Mouse (Mus musculus) G1E (cell line): ENCODE measurements at regions not wholly inside any gene's neighbourhood (a gene's known extent, or its start where the extent isn't known, plus 50 kb on each side); places are given as distances from the start of the nearest gene placed in this dataset.

Experiments used
- ATAC-seq: 2 replicates; pipeline ENCODE4 v1.8.0; 2016; ENCODE audit warnings: mild to moderate bottlenecking; ENCODE audit not compliant: insufficient number of reproducible peaks, poor library complexity, low FRiP score, severe bottlenecking; ENCODE audit errors: extremely low read depth
- DNase-seq: peaks from one replicate; pipeline ENCODE4 v3.0.0; 2012; ENCODE audit warnings: low spot score
- H3K27me3 ChIP-seq: 2 replicates; pipeline ENCODE4 v1.6.1; 2012; ENCODE audit warnings: mild to moderate bottlenecking, low read length, inconsistent platforms; ENCODE audit not compliant: insufficient read depth
- H3K36me3 ChIP-seq: replicated peaks from 2 replicates; pipeline ENCODE3; 2012; ENCODE audit warnings: mild to moderate bottlenecking, inconsistent platforms
- H3K4me1 ChIP-seq: 2 replicates; pipeline ENCODE4 v1.6.1; 2012; ENCODE audit warnings: low read depth, low read length, inconsistent platforms, mixed read lengths; ENCODE audit not compliant: insufficient read depth
- H3K4me3 ChIP-seq: 2 replicates; pipeline ENCODE4 v1.5.1; 2012; ENCODE audit warnings: low read depth, mild to moderate bottlenecking, inconsistent platforms, low read length, moderate library complexity, mixed read lengths
- H3K9me3 ChIP-seq: replicated peaks from 2 replicates; pipeline ENCODE4 v1.6.1; 2012; ENCODE audit warnings: inconsistent platforms
- CTCF ChIP-seq: IDR thresholded peaks from 2 replicates; pipeline ENCODE4 v1.5.1; 2012; ENCODE audit warnings: low read depth, low read length, inconsistent platforms, mixed read lengths
- GATA1 ChIP-seq: IDR thresholded peaks from 2 replicates; pipeline ENCODE4 v1.6.1; 2012; ENCODE audit warnings: borderline replicate concordance, low read length, inconsistent platforms, mixed read lengths
- GATA2 ChIP-seq: IDR thresholded peaks from 2 replicates; pipeline ENCODE4 v1.6.1; 2012; ENCODE audit warnings: low read depth, low read length, inconsistent platforms, borderline replicate concordance
- POLR2AphosphoS5 ChIP-seq: IDR thresholded peaks from 2 replicates; pipeline ENCODE4 v1.6.1; 2012; ENCODE audit warnings: low read depth, low read length, inconsistent platforms; ENCODE audit not compliant: insufficient replicate concordance
- TAL1 ChIP-seq: conservative IDR thresholded peaks from 2 replicates; pipeline ENCODE4 v1.6.1; 2012; ENCODE audit warnings: low read depth, low read length, inconsistent platforms, mixed read lengths

DNA sequence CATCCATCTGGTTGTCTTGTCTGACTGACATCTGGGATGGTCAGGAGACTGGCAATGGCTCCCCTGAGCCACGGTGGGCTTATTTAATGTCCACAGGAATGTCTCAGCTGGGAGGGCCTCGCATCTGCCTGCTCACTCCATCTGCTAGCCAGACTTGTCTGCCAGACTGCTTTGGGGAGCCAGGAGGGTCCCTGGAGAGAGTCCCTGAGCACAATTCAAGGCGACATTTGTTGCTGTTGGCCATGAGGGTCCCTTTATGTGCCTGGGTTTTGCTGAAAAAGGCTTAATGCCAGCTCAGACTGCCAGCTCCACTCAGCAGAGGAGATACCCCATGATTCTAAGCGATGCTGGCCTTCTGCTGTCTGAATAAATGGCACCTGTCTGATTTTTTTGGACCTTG, 161.8 kb upstream of the Nckap5 start:
- DNase-seq (no peak), ATAC-seq (no peak)
- Histone ChIP-seq H3K9me3 (peaks cover 60% of the 10 kb centered on the region), H3K4me1 (no peaks in the 10 kb centered on the region), H3K36me3 (no peaks in the 10 kb centered on the region), H3K27me3 (no peaks in the 10 kb centered on the region), H3K4me3 (no peak overlapping the region)
- TF ChIP-seq TAL1 (no peak), GATA2 (no peak), GATA1 (no peak), POLR2AphosphoS5 (no peak), CTCF (no peak)

DNA sequence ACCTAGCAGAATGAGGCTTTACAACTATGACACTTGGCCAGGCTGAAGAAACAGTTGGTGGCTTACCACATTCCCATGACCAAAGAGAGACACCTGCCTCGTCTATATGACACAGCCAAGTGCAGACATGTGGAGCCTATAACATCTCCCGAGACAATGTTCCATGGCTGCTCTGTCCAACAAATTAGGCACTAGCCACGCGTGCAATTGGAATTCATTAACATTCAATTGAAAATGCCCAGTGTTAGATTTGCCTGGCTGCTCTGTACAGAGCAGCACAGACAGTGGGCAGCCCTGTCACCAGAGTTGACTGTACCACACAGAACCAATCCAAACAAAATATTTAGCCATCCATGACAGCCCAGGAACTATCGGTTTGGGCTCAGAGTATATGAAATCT, 152.2 kb upstream of the Nckap5 start:
- Histone ChIP-seq H3K36me3 (no peaks in the 10 kb centered on the region), H3K9me3 (peaks cover 50% of the 10 kb centered on the region), H3K4me3 (no peak overlapping the region), H3K4me1 (no peaks in the 10 kb centered on the region), H3K27me3 (no peaks in the 10 kb centered on the region)
- no peak for TF ChIP-seq POLR2AphosphoS5
- TF ChIP-seq GATA1 = no peak
- no peak for TF ChIP-seq TAL1
- no peak for TF ChIP-seq GATA2
- no peak for TF ChIP-seq CTCF
- DNase-seq (no peak), ATAC-seq (no peak)

GRCm38 (mm10) chr1:126980311-126980710, 149.7 kb upstream of the Nckap5 start:
- H3K4me1 ChIP-seq = no peaks in the 10 kb centered on the region
- TF ChIP-seq GATA2 (no peak), POLR2AphosphoS5 (no peak), CTCF (no peak), GATA1 (no peak), TAL1 (no peak)
- H3K36me3 ChIP-seq = no peaks in the 10 kb centered on the region

DNA sequence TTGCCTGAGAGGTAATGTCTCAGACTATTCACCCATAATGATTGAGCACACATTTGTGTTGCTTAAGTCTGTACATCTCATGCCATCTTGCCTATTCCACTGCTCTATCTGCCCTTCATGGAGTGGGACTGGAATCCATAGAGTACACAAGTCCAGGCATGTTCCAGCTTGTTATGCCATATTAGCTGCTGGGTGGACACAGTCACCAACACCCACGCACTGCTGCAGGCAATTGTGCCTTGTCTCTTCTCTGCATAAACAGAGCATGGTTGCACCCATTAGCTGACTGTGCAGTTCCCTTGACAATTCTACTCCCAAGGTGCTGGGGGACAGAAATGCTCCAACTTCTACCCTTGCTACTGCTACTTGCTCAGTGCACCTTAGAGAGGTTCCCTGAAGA, 143.3 kb upstream of the Nckap5 start:
- Histone ChIP-seq H3K4me1 (no peaks in the 10 kb centered on the region), H3K36me3 (no peaks in the 10 kb centered on the region), H3K27me3 (no peaks in the 10 kb centered on the region), H3K9me3 (peaks cover 55% of the 10 kb centered on the region), H3K4me3 (no peak overlapping the region)
- DNase-seq = no peak
- TF ChIP-seq GATA2 = no peak
- no peak for TF ChIP-seq TAL1
- TF ChIP-seq CTCF = no peak
- no peak for TF ChIP-seq GATA1
- TF ChIP-seq POLR2AphosphoS5 = no peak
- no peak for ATAC-seq

More at GRCm38 (mm10) chr1:126980311-126980710, 149.7 kb upstream of the Nckap5 start:
- H3K9me3 ChIP-seq = peaks cover 55% of the 10 kb centered on the region
- no peak for DNase-seq
- H3K27me3 ChIP-seq = no peaks in the 10 kb centered on the region
- no peak overlapping the region for H3K4me3 ChIP-seq
- ATAC-seq = no peak

DNA sequence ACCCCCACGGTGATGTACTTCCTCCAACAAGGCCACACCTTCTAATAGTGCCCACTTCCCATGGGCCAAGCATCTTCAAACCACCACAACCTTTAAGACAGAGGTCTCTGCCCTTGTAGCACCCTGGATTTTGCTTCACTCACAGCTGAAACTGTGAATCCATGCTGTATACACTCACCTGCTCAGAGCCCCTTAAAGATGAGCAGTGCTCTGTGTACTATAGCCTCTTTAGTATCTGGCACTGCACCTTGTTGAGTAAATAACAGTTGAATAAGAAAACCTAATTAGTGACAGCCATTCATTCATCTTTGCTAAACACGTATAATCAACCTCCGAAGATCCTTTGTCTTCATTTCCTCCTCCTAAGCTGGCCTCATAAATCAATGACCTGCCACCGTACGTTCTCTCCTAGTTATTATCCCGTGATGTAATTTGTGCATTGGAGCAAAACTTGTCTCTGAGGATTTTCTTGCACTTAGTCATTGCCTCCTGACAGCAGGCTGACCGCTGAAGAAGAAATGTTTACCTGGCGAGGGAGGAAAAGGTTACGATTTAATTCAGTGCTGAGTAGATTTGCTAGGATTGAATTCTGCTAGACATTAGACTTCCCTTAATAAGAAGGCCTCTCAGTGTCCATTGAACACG, 141.3 kb upstream of the Nckap5 start:
- Histone ChIP-seq H3K4me3 (no peak overlapping the region), H3K36me3 (no peaks in the 10 kb centered on the region), H3K9me3 (peaks cover 58% of the 10 kb centered on the region), H3K4me1 (no peaks in the 10 kb centered on the region), H3K27me3 (no peaks in the 10 kb centered on the region)
- DNase-seq (no peak), ATAC-seq (no peak)
- TF ChIP-seq CTCF = no peak
- TF ChIP-seq GATA2 = no peak
- TF ChIP-seq GATA1 = no peak
- no peak for TF ChIP-seq TAL1
- no peak for TF ChIP-seq POLR2AphosphoS5

DNA sequence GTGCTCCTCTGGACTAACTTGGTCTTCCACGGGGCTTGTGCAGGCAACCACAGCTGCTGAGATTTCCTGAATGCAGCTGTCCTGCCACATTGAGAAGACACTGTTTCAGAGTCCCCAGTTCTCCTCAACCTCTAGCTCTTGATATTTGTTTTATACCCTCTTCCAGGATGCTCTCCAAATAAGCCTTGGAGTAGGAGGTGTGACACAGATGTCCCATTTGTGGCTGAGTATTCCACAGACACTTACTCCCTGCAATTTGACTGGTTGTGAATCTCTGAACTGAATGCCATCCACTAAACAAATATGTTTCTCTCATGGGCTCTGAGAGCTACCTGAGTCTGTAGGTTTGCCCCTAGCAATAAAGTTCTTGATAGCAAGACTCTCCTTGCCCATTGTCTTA, 140.5 kb upstream of the Nckap5 start:
- Histone ChIP-seq H3K9me3 (peaks cover 54% of the 10 kb centered on the region), H3K27me3 (no peaks in the 10 kb centered on the region), H3K36me3 (no peaks in the 10 kb centered on the region), H3K4me1 (no peaks in the 10 kb centered on the region), H3K4me3 (no peak overlapping the region)
- TF ChIP-seq CTCF (no peak), GATA1 (no peak), GATA2 (no peak), TAL1 (no peak)
- ATAC-seq = no peak; the same call in 1 of the 2 replicates
- DNase-seq = no peak

- H3K27me3 ChIP-seq = no peaks in the 10 kb centered on the region
- no peaks in the 10 kb centered on the region for H3K36me3 ChIP-seq
- H3K4me3 ChIP-seq = no peak overlapping the region
- H3K9me3 ChIP-seq = peaks cover 21% of the 10 kb centered on the region
- DNase-seq (no peak), ATAC-seq (no peak)
- H3K4me1 ChIP-seq = no peaks in the 10 kb centered on the region
- TF ChIP-seq GATA2 = no peak
- TF ChIP-seq POLR2AphosphoS5 = no peak
- no peak for TF ChIP-seq TAL1
- no peak for TF ChIP-seq GATA1
- no peak for TF ChIP-seq CTCF
These were observed 135.8 kb upstream of the Nckap5 start for GRCm38 (mm10) chr1:126966394-126966793.
